Mouse (Mus musculus) ES-Bruce4 (cell line): ENCODE data around the gene Gm10197.

Source experiments
- CTCF ChIP-seq: IDR thresholded peaks from one replicate; pipeline ENCODE4 v1.8.1; 2011; ENCODE audit warnings: low read depth, low read length
- EP300 ChIP-seq: IDR thresholded peaks from 2 replicates; pipeline ENCODE4 v1.6.1; 2011; ENCODE audit warnings: low read depth, low read length; ENCODE audit not compliant: insufficient read depth

GRCm38 (mm10) chr19:53400332-53401110 lies 29.0 kb upstream of the Gm10197 start:
- TF ChIP-seq EP300 (no peak), CTCF (no peak)
